Mouse (Mus musculus) ES-E14 (cell line): ENCODE data around the gene Isg20.

ENCODE experiments used
- CHD2 ChIP-seq: IDR thresholded peaks from 2 replicates; pipeline ENCODE4 v1.6.1; 2014; ENCODE audit warnings: mild to moderate bottlenecking, low read depth, low read length, inconsistent platforms
- HCFC1 ChIP-seq: IDR thresholded peaks from 2 replicates; pipeline ENCODE4 v1.6.1; 2012; ENCODE audit warnings: low read length, inconsistent platforms, borderline replicate concordance; ENCODE audit not compliant: insufficient read depth
- MAFK ChIP-seq: IDR thresholded peaks from 2 replicates; pipeline ENCODE4 v1.6.1; 2014; ENCODE audit warnings: mild to moderate bottlenecking, low read depth, low read length, inconsistent platforms; ENCODE audit not compliant: insufficient read depth
- ZC3H11A ChIP-seq: IDR thresholded peaks from 2 replicates; pipeline ENCODE4 v1.6.1; 2012; ENCODE audit warnings: low read depth, mild to moderate bottlenecking, inconsistent platforms, low read length, borderline replicate concordance
- ZNF384 ChIP-seq: IDR thresholded peaks from 2 replicates; pipeline ENCODE4 v1.6.1; 2012; ENCODE audit warnings: low read depth, low read length, inconsistent platforms

- no peak for TF ChIP-seq CHD2
- no peak for TF ChIP-seq ZNF384
- no peak for TF ChIP-seq MAFK
- TF ChIP-seq HCFC1, result no peak
- no peak for TF ChIP-seq ZC3H11A
These were observed 1.8 kb downstream of the Isg20 start for GRCm38 (mm10) chr7:78914896-78915510.
